27 mouse cellular contexts compared by ENCODE assay signal in the genomic region with DNA sequence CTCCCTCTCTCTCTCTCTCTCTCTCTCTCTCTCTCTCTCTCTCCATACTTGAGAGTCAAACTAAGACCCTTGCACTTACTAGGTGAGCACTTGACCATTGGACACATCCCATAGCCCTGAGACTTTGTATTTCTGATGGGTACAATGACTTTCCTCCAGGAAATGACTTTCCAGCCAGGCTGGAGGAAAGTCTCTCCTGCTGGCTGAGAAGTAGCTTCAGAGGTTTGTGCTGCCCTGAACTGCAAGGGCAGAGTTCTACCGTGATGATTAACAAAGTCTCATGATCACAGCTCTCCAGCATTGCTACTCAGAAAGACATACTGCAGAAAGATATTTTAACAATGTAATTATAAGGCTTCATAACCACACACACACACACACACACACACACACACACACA.
DNase-seq lines count a peak whose midpoint lies in the region; ATAC-seq lines count a peak whose summit lies in the region.
"Had no signal": no experiment of that assay in that cellular context is flagged by ENCODE, and none has a peak within 500 bp of the region (broad histone marks: within the 10 kb centered on the region; RNA-seq: fewer than 3 reads in every experiment).

No protein-coding gene starts in this region.

- H3K4me1 ChIP-seq in kidney, embryonic 14.5 days (ENCODE audit: control insufficient read depth, insufficient read depth, low read length) = no peaks in the 10 kb centered on the region
- no peaks in the 10 kb centered on the region for H3K4me1 ChIP-seq in kidney, embryonic 16.5 days (ENCODE audit: insufficient read depth, low read length)

- ATAC-seq in kidney, embryonic 14.5 days (ENCODE audit: low FRiP score, low TSS enrichment) = no peak
- peak; percentile 23; the same call in 1 of the 2 replicates for ATAC-seq in kidney, embryonic 16.5 days (ENCODE audit: low FRiP score, low TSS enrichment)
- ATAC-seq in inflammation-experienced regulatory T-cells, adult 6 months = no peak
- ATAC-seq: forebrain, embryonic 13.5 days; forebrain, embryonic 16.5 days; Patski had no signal

- H3K9me3 ChIP-seq in kidney, embryonic 14.5 days (ENCODE audit: control insufficient read depth, low read length) = no peaks in the 10 kb centered on the region
- no peaks in the 10 kb centered on the region for H3K9me3 ChIP-seq in kidney, embryonic 16.5 days (ENCODE audit: low read length)
- H3K9me3 ChIP-seq: forebrain, embryonic 10.5 days; forebrain, embryonic 13.5 days; hindbrain, embryonic 10.5 days; hindbrain, embryonic 13.5 days had no signal

- H3K36me3 ChIP-seq in kidney, embryonic 14.5 days (ENCODE audit: control insufficient read depth, insufficient read depth, low read length) = no peaks in the 10 kb centered on the region
- H3K36me3 ChIP-seq in kidney, embryonic 16.5 days (ENCODE audit: insufficient read depth, low read length) = no peaks in the 10 kb centered on the region
- H3K36me3 ChIP-seq: forebrain, embryonic 10.5 days; G1E; hindbrain, embryonic 10.5 days; hindbrain, embryonic 13.5 days had no signal

- H3K27me3 ChIP-seq in kidney, embryonic 14.5 days (ENCODE audit: control insufficient read depth, insufficient read depth, low read length) = no peaks in the 10 kb centered on the region; the same call in 1 of the 2 replicates
- H3K27me3 ChIP-seq in kidney, embryonic 16.5 days (ENCODE audit: insufficient read depth, low read length) = no peaks in the 10 kb centered on the region
- H3K27me3 ChIP-seq: CH12.LX; forebrain, embryonic 13.5 days; hindbrain, embryonic 13.5 days had no signal

- H3K4me3 ChIP-seq in kidney, embryonic 14.5 days (ENCODE audit: low read length) = no peak overlapping the region
- no peak overlapping the region for H3K4me3 ChIP-seq in kidney, embryonic 16.5 days (ENCODE audit: low read length)
- H3K4me3 ChIP-seq: forebrain, embryonic 10.5 days; forebrain, embryonic 13.5 days; gastrocnemius, adult 2 months; hindbrain, embryonic 10.5 days; hindbrain, embryonic 13.5 days had no signal

- no peak overlapping the region for H3K4me2 ChIP-seq in kidney, embryonic 14.5 days (replicated peaks; ENCODE audit: low read depth, low read length)
- no peak overlapping the region for H3K4me2 ChIP-seq in kidney, embryonic 16.5 days (replicated peaks; ENCODE audit: low read depth, low read length)
- H3K4me2 ChIP-seq: forebrain, embryonic 13.5 days; heart, embryonic 11.5 days; hindbrain, embryonic 13.5 days had no signal

- DNase-seq in kidney, adult 18-20 months = peak; percentile 10
- DNase-seq in kidney, adult 8-10 months = peak; percentile 53 to 68
- peak; percentile 47 for DNase-seq in kidney, postnatal 14 days
- DNase-seq in gastrocnemius, adult 18-20 months (ENCODE audit: low spot score) = no peak
- DNase-seq in layer of hippocampus, adult 9-11 months = no peak
- DNase-seq: adrenal gland, postnatal 10 days; adrenal gland, postnatal 36 days; B cell, adult 2 months; cerebellum, adult 18-20 months; cerebellum, adult 9-10 months; cerebellum, postnatal 14 days; gastrocnemius, adult 2 months; gastrocnemius, postnatal 14 days; heart, adult 11 months; heart, postnatal 36 days had no signal

- 50% methylated on average over 1 of the region's 1 CpGs for WGBS in kidney, embryonic 14.5 days
- WGBS in kidney, embryonic 16.5 days = 50% methylated on average over 1 of the region's 1 CpGs

- H3K9ac ChIP-seq in kidney, embryonic 14.5 days (ENCODE audit: low read depth, low read length) = no peak overlapping the region
- no peak overlapping the region for H3K9ac ChIP-seq in kidney, embryonic 16.5 days (replicated peaks; ENCODE audit: low read length)
- H3K9ac ChIP-seq: forebrain, embryonic 13.5 days; hindbrain, embryonic 13.5 days had no signal

- no peak overlapping the region for H3K27ac ChIP-seq in kidney, embryonic 14.5 days (ENCODE audit: low read depth, low read length)
- no peak overlapping the region for H3K27ac ChIP-seq in kidney, embryonic 16.5 days (ENCODE audit: low read length)
- H3K27ac ChIP-seq: forebrain, embryonic 10.5 days; forebrain, embryonic 13.5 days; gastrocnemius, adult 2 months; hindbrain, embryonic 10.5 days; hindbrain, embryonic 13.5 days had no signal

Comparison
In these comparisons a context has a peak if more than half of its experiments do, and no peak if none do; other contexts are left out.
1. DNase-seq: peak in kidney, adult 18-20 months (single experiment), kidney, adult 8-10 months (2 of 2) and kidney, postnatal 14 days (single experiment); none in gastrocnemius, adult 18-20 months (single experiment) and layer of hippocampus, adult 9-11 months (single experiment).